Mouse (Mus musculus): ENCODE data around the gene Hgd.

GRCm38 (mm10) chr16:37665394-37665935, 85.5 kb downstream of the Hgd start:
- TF ChIP-seq CTCF (IDR thresholded peaks at IDR 0.05; ENCODE audit: insufficient read depth, low read length) = no peak
- no peak for TF ChIP-seq POLR2A (IDR thresholded peaks at IDR 0.05; ENCODE audit: borderline replicate concordance, extremely low read depth, low read depth, low read length)
